ENCODE assay signal across 8 mouse cellular contexts in genomic region chr17:37046312-37047112, GRCm38 (mm10). TPM values are rescaled to one million over a fixed set of nuclear protein-coding genes. Genes with fewer than 3 reads are reported as not detected.
DNase-seq lines count a peak whose midpoint lies in the region; ATAC-seq and TF ChIP-seq lines count a peak whose summit lies in the region.

No protein-coding gene starts in this region.

- H3K36me3 ChIP-seq in intestine, postnatal 0 days (ENCODE audit: control insufficient read depth, insufficient read depth): no peaks in the 10 kb centered on the region
- H3K36me3 ChIP-seq in limb, embryonic 13.5 days: 0 out of 2 replicates have a peak, but pooled peaks cover 3% of the 10 kb centered on the region
- 0 out of 2 replicates have a peak, but pooled peaks cover 3% of the 10 kb centered on the region for H3K36me3 ChIP-seq in midbrain, embryonic 13.5 days

- peaks cover 7% of the 10 kb centered on the region; the same call in 1 of the 2 replicates for H3K4me1 ChIP-seq in intestine, postnatal 0 days (replicated peaks; ENCODE audit: control insufficient read depth, insufficient read depth, low read length)
- H3K4me1 ChIP-seq in limb, embryonic 13.5 days: peaks cover 43% of the 10 kb centered on the region
- peaks cover 49% of the 10 kb centered on the region for H3K4me1 ChIP-seq in midbrain, embryonic 13.5 days (replicated peaks)

- peaks cover 9% of the 10 kb centered on the region; the same call in 1 of the 2 replicates for H3K27me3 ChIP-seq in intestine, postnatal 0 days (replicated peaks; ENCODE audit: control insufficient read depth, insufficient read depth, low read length)
- peaks cover 10% of the 10 kb centered on the region for H3K27me3 ChIP-seq in limb, embryonic 13.5 days
- peaks cover 6% of the 10 kb centered on the region for H3K27me3 ChIP-seq in midbrain, embryonic 13.5 days

- peak overlapping the region; percentile 68 for H3K4me3 ChIP-seq in intestine, postnatal 0 days (ENCODE audit: low read depth, low read length)
- peak overlapping the region; percentile 84 for H3K4me3 ChIP-seq in limb, embryonic 13.5 days
- peak overlapping the region; percentile 90 for H3K4me3 ChIP-seq in midbrain, embryonic 13.5 days (replicated peaks)

- TF ChIP-seq CTCF in intestine, postnatal 0 days (IDR thresholded peaks at IDR 0.05; ENCODE audit: low read depth): peak; percentile 49; the same call in 1 of the 2 replicates

- ATAC-seq in intestine, postnatal 0 days: peak; percentile 36
- peak; percentile 69 for ATAC-seq in limb, embryonic 13.5 days (ENCODE audit: low FRiP score, low read depth)
- ATAC-seq in midbrain, embryonic 13.5 days: peak; percentile 65

- H3K9ac ChIP-seq in intestine, postnatal 0 days (ENCODE audit: low read depth, low read length): peak overlapping the region; percentile 77
- peak overlapping the region; percentile 94 for H3K9ac ChIP-seq in limb, embryonic 13.5 days
- peak overlapping the region; percentile 98 for H3K9ac ChIP-seq in midbrain, embryonic 13.5 days (replicated peaks)

- DNase-seq in spleen, adult 18-20 months: peak; percentile 49 to 59
- no peak for DNase-seq in spleen, postnatal 14 days (ENCODE audit: low spot score in 2 of 2)
- DNase-seq in cerebellum, postnatal 4 days (ENCODE audit: low spot score in 2 of 2): peak; percentile 23 to 49
- peak; percentile 64 for DNase-seq in gastrocnemius, postnatal 25 days
- DNase-seq in testis, postnatal 10 days (ENCODE audit: low spot score): peak; percentile 75

- WGBS in intestine, postnatal 0 days: under 1% methylated on average over 23 of the region's 58 CpGs
- 0% methylated on average over 37 of the region's 58 CpGs for WGBS in limb, embryonic 13.5 days
- WGBS in midbrain, embryonic 13.5 days: 1% methylated on average over 39 of the region's 58 CpGs

- H3K4me2 ChIP-seq in intestine, postnatal 0 days (replicated peaks; ENCODE audit: low read depth): peak overlapping the region; percentile 97
- peak overlapping the region; percentile 90 for H3K4me2 ChIP-seq in limb, embryonic 13.5 days (replicated peaks)
- H3K4me2 ChIP-seq in midbrain, embryonic 13.5 days (replicated peaks): peak overlapping the region; percentile 91

- no peaks in the 10 kb centered on the region for H3K9me3 ChIP-seq in intestine, postnatal 0 days (ENCODE audit: control insufficient read depth)
- H3K9me3 ChIP-seq in limb, embryonic 13.5 days: no peaks in the 10 kb centered on the region
- H3K9me3 ChIP-seq in midbrain, embryonic 13.5 days: no peaks in the 10 kb centered on the region

- no peak overlapping the region for H3K27ac ChIP-seq in intestine, postnatal 0 days (ENCODE audit: low read depth, low read length)
- H3K27ac ChIP-seq in limb, embryonic 13.5 days: peak overlapping the region; percentile 87
- peak overlapping the region; percentile 95 for H3K27ac ChIP-seq in midbrain, embryonic 13.5 days

RNA-seq across cellular contexts. Expression of gene Gabbr1, which starts 0.7 kb away (rescaled TPM):
- 10 to 100 TPM in 1 of 2 experiments, 1 to 10 TPM in 1; 8.8 to 11.0 TPM for total RNA-seq in gastrocnemius, postnatal 25 days (2021)
- polyA plus RNA-seq in intestine, postnatal 0 days (2015; fragmentation: Nextera tagmentation; extraction: Ambion mirVana): 4.1 and 4.4 TPM in 2 replicates
- 13.3 and 15.2 TPM in 2 replicates for polyA plus RNA-seq in limb, embryonic 13.5 days (2015; fragmentation: Nextera tagmentation; extraction: Ambion mirVana)
- 46.7 and 53.2 TPM in 2 replicates for polyA plus RNA-seq in midbrain, embryonic 13.5 days (2015; fragmentation: Nextera tagmentation; extraction: Ambion mirVana)

RNA-seq across cellular contexts. Expression of gene Mog, which starts 23.3 kb away (rescaled TPM):
- total RNA-seq in gastrocnemius, postnatal 25 days (2021): not detected
- not detected in 2 replicates for polyA plus RNA-seq in intestine, postnatal 0 days (2015; fragmentation: Nextera tagmentation; extraction: Ambion mirVana)
- polyA plus RNA-seq in limb, embryonic 13.5 days (2015; fragmentation: Nextera tagmentation; extraction: Ambion mirVana): 0.18 and 0.22 TPM in 2 replicates
- 1.6 TPM in 2 replicates for polyA plus RNA-seq in midbrain, embryonic 13.5 days (2015; fragmentation: Nextera tagmentation; extraction: Ambion mirVana)

RNA-seq across cellular contexts. Expression of gene Olfr90, which starts 41.8 kb away (rescaled TPM):
- not detected for total RNA-seq in gastrocnemius, postnatal 25 days (2021)
- polyA plus RNA-seq in intestine, postnatal 0 days (2015; fragmentation: Nextera tagmentation; extraction: Ambion mirVana): not detected in 2 replicates
- 0.09 TPM in 1 of 2 replicates, not detected in the other for polyA plus RNA-seq in limb, embryonic 13.5 days (2015; fragmentation: Nextera tagmentation; extraction: Ambion mirVana)
- not detected in 2 replicates for polyA plus RNA-seq in midbrain, embryonic 13.5 days (2015; fragmentation: Nextera tagmentation; extraction: Ambion mirVana)

RNA-seq across cellular contexts. Expression of gene Zfp57, which starts 45.5 kb away (rescaled TPM):
- under 1 TPM; 0.78 to 0.82 TPM for total RNA-seq in gastrocnemius, postnatal 25 days (2021)
- 8.6 and 9.0 TPM in 2 replicates for polyA plus RNA-seq in intestine, postnatal 0 days (2015; fragmentation: Nextera tagmentation; extraction: Ambion mirVana)
- 136 and 138 TPM in 2 replicates for polyA plus RNA-seq in limb, embryonic 13.5 days (2015; fragmentation: Nextera tagmentation; extraction: Ambion mirVana)
- 262 and 272 TPM in 2 replicates for polyA plus RNA-seq in midbrain, embryonic 13.5 days (2015; fragmentation: Nextera tagmentation; extraction: Ambion mirVana)

RNA-seq across cellular contexts. Expression of gene Olfr91, which starts 51.6 kb away (rescaled TPM):
- not detected for total RNA-seq in gastrocnemius, postnatal 25 days (2021)
- not detected in 2 replicates for polyA plus RNA-seq in intestine, postnatal 0 days (2015; fragmentation: Nextera tagmentation; extraction: Ambion mirVana)
- not detected in 2 replicates for polyA plus RNA-seq in limb, embryonic 13.5 days (2015; fragmentation: Nextera tagmentation; extraction: Ambion mirVana)
- not detected in 2 replicates for polyA plus RNA-seq in midbrain, embryonic 13.5 days (2015; fragmentation: Nextera tagmentation; extraction: Ambion mirVana)

Comparison
In these comparisons a context has a peak if more than half of its experiments do, and no peak if none do; other contexts are left out.
1. DNase-seq: peak in spleen, adult 18-20 months (2 of 2), cerebellum, postnatal 4 days (2 of 2), gastrocnemius, postnatal 25 days (single experiment) and testis, postnatal 10 days (single experiment); none in spleen, postnatal 14 days (0 of 2).
2. Peak in every context shown above with its lines, with median percentiles within 50 percentile points of each other: ATAC-seq, H3K4me2 ChIP-seq, H3K4me3 ChIP-seq and H3K9ac ChIP-seq.